Mouse (Mus musculus): Measurements from ENCODE around the gene Adarb1. TPM values are rescaled to one million over a fixed set of nuclear protein-coding genes. Genes with fewer than 3 reads are reported as not detected.

Gene Adarb1
- total RNA-seq, 2 experiments from 2014 or later, result 0.72 TPM; not detected in 1

DNA sequence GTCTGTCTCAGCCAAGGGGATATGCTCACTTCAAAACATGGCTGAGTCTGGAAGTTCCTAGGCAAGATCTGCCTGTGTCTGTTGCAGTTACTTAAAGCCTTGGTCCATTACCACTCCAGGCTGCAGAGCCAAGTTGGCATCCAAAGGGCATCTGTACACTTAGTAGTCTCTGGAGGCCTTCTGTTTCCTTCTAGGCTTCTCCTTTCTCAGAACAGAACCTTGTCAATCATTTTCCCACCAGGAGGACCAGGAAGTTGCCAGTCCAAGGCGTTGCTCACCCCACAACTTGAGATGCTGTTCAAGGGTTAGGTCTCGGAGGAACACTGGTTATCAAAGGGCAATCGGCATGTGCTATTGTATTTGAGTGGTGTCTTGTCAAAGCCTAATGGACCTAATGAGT is 21.0 kb upstream of the Adarb1 start:
- no peak for ATAC-seq (replicated peaks; ENCODE audit: poor library complexity, severe bottlenecking)

DNA sequence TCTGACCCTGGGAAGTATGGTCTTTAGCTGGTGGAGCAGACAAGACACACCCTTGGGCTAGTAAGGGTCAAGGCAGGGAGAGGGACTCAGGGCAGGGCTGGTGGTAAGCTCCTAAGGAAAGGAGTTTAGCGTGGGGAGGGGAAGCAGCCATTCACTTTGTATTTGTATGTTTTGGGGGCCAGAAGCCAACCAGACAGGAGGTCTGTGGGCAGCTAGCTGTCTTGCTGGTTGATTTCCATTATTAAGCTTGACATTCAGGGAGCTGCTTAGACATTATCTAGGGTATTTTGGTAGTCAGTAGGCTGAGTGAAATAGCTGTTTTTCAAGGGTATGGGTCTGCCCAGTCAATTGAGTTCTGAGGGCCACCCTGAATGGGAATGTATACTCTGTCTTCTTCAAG is 20.0 kb upstream of the Adarb1 start:
- ATAC-seq (replicated peaks; ENCODE audit: poor library complexity, severe bottlenecking), result no peak

DNA sequence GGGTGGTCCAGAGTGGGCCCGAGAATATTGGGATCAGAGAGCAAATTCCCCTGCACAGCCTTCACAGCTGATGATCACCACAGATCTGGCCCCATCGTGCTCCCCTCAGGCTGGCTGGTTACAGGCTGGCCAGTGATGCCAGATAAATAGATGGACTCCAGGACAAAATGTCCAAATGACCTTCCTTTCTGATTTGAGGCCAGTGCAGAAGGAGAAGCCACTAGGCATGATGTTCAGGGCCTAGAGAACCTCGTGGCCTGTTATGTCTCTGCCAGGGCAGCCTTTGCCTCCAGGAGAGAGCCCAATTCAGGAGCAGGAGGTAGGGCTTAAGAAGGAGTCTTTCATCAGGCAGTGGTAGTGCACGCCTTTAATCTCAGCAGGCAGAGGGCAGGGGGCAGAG is 17.3 kb upstream of the Adarb1 start:
- ATAC-seq (replicated peaks; ENCODE audit: poor library complexity, severe bottlenecking), result no peak

DNA sequence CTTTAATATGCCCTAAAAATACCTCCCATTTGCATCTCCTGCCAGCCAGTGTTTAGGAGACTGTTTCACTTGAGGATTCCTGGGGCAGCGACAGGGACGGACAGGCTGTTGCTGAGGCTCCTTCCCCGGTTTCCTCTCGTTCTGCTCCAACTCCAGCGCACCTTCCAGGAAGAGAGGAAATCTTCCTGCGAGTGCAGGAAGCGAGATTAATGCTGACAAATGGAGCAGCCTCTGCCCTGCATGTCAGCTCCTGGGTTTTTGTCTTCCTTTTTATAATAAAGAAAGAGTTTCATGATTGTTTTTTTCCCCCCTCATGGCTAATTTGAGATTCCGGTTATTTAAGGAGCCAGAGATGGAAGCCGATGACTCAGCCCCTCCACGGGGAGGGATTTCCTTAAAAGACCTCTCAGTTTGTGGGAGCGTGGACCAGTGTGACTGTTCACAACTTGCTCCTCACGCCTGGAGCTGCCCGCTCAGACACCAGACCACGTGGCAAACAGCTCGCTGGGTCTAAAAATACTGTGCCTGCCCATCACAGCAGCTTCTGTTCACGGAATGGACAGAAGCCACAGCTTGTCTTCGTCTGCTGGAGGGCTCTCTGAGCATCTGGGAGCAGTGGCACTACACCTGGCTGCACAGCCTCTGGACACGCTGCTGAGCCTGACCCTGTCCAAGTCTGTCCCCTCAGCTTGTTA is 16.5 kb upstream of the Adarb1 start:
- no peak; the same call in 1 of the 2 replicates for ATAC-seq (replicated peaks; ENCODE audit: poor library complexity, severe bottlenecking)

DNA sequence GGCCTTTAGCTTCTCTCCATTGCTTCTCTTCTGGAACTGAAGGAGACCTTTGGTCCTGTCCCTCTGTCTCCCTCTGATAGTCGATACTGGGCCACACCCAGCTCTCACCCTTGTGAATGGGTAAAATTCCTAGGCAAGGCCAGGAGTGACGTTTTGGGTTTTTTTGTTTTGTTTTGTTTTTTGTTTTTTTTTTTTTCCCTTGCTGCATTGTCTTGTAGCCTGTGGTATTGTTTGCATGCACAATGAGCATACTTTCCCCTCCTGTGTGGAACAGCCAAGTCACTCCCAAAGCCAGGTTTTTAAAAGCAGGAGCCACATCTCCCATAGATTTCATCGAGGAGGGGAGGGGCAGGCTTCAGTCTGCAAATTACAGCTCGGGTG is 16.0 kb upstream of the Adarb1 start:
- no peak for ATAC-seq (replicated peaks; ENCODE audit: poor library complexity, severe bottlenecking)

DNA sequence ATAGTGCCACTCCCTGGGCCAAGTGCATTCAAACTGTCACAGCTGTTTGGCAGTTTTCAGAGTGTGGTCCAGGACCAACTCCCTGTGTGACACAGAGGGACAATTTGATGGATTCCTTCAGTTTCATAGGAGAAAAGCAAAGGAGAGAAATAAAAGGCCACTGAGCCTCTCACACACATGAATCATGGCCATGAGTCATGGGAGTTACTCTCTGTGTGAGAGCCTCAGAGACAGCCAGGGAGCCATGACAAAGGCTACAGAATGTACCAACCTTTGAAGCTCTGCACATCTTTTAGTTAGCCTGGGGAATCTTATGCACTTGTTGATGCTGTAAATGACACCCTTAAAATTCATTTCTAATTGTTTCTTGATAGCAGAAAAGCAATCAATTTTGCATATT is 12.7 kb upstream of the Adarb1 start:
- no peak for ATAC-seq (replicated peaks; ENCODE audit: poor library complexity, severe bottlenecking)

DNA sequence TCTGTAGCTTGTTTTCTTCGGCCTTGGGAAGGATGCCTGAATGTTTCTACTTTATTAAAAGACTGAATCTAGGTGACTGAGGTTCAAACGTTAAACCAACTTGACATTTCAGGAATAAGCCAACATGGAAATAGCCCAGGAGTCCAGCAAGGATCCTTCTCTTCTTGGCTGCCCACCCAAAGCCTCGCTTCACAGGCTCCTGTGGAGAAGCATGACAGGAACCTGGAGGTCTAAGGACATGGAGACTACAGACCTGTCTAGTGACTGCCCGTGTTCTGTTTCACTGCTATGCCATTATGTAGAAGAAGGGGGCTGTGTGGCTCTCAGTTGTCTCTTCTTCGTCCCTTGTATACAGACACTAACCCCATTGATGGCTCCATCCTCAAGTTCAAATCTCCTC is 11.9 kb upstream of the Adarb1 start:
- ATAC-seq (replicated peaks; ENCODE audit: poor library complexity, severe bottlenecking), result no peak

DNA sequence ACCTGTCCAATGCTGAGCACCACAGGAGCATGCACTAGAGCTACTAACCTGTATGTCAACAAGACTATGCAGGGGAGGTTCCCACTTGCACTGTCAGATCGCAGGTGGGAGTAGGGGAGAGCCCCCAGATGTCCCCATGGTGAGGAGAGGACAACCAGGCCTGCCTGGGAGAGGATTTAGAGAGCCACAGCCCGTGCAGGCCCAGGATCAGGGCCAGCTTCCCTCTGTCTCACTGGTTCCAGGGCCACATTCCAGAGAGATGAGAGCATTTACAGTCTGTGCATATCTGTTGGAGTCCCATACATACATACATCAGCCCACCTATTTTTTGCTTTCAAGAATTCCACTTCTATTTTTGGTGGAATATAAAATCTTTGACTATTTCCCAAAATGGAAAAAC is 9.5 kb upstream of the Adarb1 start:
- no peak for ATAC-seq (replicated peaks; ENCODE audit: poor library complexity, severe bottlenecking)

DNA sequence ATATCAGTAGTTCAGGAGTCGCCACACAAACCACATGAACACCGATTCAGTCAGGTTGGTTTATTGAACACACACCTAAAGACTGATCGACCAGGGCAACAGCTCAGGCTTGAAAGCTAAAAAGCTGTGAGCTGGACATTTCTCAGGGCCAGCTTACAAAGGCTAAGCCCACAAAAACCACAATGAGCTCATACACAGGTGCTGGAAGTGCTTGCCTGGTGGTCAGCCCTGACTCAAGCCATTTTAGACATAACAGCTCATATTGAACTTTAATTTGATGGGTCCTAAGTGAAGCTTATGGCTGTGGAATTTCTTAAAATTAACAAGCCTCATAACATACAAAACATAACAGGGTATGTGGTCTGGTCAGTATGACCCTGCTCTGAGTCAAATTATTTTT is 2.1 kb upstream of the Adarb1 start:
- ATAC-seq (replicated peaks; ENCODE audit: poor library complexity, severe bottlenecking), result no peak

DNA sequence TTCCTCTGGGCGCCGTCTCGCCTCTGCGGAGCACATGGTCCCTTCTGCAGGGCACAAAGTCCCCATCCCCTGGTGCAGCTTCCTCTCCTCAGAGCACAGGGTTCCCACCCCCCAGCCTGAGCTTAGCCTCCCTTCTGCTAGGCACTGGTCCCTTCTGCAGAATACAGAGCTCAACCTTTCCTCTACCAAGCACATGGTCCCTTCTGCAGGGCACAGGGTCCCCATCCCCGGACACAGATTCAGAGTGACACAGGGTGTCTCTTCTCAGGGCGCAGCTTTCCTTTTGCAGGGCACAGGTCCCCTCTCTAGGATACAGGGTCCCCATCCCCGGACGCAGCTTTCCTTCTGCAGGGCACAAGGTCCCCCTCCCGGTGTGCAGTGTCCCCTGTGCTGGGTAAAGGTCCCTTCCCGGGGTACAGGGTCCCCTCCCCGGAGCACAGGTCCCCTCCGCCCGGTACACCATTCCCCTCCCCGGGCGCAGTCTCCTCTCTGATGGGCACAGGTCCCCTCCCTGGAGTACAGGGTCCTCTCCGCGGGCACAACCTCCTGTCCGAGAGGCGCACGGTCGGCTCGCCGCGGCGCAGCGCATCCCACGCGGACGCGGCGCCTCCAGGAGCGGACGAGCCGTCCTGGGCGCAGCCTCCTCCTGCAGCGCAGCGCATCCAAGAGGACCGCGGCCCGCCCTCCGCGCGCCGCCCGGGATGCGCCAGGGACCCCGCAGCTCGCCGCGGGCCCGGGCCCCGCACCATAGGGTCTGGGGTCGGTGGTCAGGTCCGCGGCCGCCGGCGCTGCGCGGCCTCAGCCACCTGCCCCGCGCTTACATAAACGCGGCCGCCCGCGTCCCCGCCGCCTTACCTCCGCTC is 599 bp downstream of the Adarb1 start:
- ATAC-seq (replicated peaks; ENCODE audit: poor library complexity, severe bottlenecking), result peak; percentile 19

DNA sequence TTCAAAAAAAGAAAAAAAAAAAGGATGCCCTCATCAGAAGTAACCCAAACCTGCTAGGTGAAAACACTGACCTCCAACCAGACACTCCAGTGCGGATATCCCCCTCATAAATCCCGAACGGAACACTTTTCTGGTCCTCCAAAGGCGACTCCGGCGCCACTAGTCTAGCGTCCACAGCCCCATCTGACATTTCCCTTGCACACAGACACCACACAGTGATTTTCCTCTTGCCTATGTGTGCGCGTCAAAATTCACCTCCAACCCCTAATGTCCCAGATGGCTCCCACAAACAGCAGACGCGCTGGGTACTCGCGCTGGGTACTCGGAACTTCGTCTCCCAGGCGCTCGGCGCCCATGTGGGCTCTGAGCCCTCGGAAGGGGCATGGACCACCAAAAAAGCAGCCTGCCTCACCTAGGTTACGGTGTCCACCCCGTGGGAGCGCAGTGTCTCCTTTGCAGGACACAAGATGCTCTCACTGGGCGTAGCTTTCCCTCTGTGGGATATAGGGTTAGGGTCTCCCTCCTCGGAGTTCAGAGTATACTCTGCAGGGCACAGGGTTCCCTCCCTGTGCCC is 1.3 kb downstream of the Adarb1 start:
- no peak for ATAC-seq (replicated peaks; ENCODE audit: poor library complexity, severe bottlenecking)

DNA sequence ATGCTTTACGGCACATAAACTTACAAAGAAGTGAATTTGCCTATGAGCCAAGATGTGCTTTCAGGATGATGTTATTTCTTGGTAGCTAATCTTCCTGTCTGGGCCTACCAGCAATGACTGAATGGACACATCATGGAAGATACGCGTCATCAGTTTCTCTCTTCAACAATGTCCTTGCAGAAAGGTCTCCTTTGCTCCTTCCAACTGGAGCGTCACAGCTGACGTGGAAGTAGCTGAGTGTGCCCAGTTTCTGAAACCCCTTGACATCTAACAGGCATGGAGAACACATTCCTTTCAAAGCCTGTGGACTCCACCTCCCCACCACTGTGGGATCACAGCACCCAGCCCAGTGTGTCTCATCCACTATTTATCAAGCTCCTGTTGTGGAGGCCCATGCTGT is 2.2 kb downstream of the Adarb1 start:
- ATAC-seq (replicated peaks; ENCODE audit: poor library complexity, severe bottlenecking), result no peak

DNA sequence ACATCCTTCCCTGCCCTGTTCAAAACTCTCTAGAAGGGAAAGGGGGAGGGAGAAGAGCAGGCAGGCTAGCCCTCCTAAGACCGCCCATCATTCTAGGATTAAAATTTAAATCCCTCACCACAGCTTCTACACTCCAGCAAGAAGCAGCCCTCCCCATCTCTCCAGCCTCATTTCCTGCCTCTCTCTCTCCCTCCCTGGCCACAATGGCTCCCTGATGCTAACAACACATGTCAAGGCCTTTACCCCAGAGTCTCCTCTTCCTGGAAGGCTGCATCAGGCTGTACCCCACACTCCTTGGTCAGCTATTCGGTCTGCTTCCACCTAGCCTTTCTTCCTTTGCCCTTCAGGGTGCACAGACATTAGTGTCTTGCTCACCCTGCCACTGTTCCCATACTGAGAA is 4.3 kb downstream of the Adarb1 start:
- ATAC-seq (replicated peaks; ENCODE audit: poor library complexity, severe bottlenecking), result no peak

DNA sequence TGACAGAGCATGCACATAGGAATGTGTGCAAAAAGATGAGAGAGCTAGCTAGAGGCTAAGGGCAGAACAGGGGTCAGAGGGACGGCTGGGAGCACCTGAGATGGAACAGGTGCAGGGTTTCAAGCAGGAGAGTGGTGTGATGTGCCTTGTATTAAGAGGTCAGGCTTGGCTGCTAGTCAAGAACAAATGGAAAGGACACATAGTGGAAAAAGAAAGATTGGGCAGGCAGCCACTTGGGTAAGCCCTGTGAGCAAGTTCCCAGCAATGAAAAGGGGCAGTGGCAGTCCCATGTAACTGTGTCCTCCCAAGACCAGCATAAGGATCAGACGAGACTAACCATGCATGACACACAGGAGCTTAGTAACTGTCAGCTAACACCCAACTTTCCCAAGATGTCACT is 8.9 kb downstream of the Adarb1 start:
- ATAC-seq (replicated peaks; ENCODE audit: poor library complexity, severe bottlenecking), result no peak

DNA sequence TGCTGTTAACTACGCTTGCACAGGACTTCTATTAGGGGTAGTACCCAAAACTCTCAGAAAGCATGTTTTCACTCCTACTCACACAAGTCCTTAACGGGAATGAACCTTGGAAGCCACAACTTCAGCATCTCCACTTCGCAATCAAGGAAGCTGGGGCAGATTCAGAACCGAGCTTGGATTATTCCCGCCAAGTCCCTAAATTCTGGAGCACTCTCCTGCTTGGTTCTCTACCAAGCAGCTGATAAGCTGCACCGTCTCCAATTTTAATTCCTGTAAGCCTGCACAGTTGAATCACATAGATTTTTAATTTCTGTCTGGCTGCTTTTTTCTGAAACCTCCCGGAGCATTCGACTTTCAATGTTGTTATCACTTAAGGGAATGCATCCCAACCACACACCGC is 9.8 kb downstream of the Adarb1 start:
- no peak for ATAC-seq (replicated peaks; ENCODE audit: poor library complexity, severe bottlenecking)

DNA sequence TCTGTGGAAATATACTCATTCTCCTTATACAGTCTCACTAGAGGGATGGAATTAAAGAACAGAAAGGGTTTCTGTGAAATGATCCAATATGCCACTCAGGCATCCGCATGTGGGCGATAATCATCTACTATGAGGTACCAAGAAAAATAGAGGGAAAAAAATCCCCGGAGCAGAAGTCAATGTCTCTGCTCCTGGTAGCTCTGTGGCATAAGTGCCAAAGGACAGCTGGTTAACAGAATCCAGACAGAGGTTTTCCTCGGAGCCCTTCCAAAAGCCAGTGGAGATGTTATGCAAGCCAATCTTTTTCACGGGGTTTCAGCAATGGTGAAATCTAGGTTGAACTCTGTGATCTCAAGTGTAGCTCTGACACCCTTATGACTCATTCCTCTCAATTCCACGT is 11.6 kb downstream of the Adarb1 start:
- ATAC-seq (replicated peaks; ENCODE audit: poor library complexity, severe bottlenecking), result no peak

DNA sequence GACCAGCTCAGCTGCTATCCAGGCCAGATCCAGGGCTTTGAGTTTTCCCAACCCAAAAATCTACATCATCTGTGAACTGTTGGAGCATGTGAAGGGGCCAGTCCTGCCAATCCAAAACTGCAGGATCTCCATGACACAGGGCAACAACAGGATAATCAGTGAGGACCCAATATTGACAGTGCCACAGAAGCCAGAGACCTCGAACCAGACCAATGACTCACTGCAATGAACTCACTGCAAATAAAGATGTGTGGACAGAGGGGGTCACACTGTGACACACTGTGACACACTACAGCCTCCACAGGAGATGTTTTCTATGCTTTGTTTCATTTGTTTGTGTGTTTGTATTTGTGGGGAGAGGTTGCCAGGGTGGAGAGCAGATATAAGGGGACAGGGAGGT is 15.6 kb downstream of the Adarb1 start:
- ATAC-seq (replicated peaks; ENCODE audit: poor library complexity, severe bottlenecking), result no peak

DNA sequence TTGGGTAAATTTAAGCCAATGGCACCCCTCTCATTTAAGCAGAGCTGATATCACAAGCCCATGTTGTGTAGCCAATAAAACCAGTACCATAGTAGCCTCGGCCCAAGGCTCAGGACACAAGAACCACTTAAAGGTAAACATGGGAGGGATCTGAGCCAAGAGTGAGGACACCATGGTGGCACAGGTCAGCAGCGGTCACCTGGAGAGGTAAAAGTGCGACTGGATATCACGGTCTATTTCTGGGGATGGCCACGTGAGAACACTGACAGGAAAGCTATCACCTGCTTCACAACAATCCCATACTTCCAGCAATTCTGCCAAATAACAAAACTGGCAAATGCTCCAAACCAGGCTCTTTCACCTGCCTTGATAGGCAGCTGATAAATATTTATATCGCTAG is 17.0 kb downstream of the Adarb1 start:
- ATAC-seq (replicated peaks; ENCODE audit: poor library complexity, severe bottlenecking), result no peak

DNA sequence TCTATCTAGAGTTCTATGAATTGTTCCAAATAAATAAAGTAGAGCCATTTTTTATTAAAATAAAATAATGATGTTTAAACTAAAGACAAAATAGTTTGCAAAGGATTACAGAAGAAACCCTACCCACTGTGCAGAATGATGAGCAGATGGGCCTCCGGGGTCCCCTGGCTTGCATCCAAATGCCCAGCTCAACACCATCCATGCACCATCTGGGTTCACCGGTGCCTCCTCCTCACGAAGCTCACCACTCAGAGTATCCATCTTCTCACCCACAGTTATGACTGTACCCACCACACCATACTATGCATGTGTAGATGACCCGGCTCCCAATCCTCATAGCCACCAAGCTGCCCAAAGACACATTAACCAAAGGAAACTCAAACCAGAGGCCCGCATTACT is 18.1 kb downstream of the Adarb1 start:
- no peak for ATAC-seq (replicated peaks; ENCODE audit: poor library complexity, severe bottlenecking)

DNA sequence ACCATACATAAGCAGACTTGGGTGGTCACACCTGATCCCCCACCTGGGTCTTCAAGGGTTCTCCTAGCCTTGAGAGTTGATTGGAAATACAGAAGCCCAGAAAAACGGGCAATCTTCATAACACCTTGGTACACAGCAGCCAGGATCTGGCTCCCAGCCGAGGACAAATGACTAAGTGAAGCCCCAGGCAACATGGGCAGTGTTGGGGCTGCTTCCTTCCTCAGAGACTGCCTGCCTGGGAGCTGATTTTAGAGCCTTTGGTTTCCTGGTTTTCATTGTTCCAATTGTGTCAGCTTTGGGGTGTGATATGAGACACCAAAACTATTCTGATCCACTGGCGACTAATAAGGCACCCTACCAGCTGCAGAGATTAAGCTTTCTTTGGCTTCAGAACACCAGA is 20.0 kb downstream of the Adarb1 start:
- no peak for ATAC-seq (replicated peaks; ENCODE audit: poor library complexity, severe bottlenecking)

DNA sequence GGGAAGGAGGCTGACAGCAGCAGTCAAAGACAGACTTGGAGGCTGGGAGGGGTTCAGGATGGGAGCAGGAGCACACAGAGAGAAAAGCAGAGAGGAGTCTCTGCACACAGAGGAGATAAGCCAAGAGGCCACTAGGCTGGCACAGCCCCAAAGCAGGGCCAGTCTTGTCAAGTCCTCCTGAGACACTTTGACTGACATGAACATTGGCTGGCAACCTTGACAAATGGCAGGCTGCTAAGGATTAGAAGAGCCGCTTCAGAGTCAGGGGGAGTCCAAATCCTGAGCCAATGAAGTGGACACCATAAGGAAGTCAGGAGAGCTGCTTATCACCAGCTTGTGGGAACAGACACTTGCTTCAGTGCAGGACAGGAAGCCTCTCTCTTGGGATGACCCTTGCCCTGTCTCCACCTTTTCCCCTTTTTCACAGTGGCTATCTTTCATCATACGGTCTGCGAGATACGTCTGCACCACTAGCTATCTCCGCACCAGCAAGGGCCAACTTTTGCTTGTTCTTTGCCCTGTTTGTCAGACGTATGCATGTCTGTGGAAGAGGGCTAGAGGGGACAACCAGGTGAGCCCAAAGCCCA is 20.9 kb downstream of the Adarb1 start:
- no peak; the same call in 1 of the 2 replicates for ATAC-seq (replicated peaks; ENCODE audit: poor library complexity, severe bottlenecking)

Measured in granulocyte monocyte progenitor cell, adult 5-6 weeks (primary cell).